Mouse (Mus musculus) thymus, adult 2 months (tissue): Measurements from ENCODE around the gene Ramp3.

Experiments
- CTCF ChIP-seq: fragments of 200-500 bp; IDR thresholded peaks from 2 replicates; pipeline ENCODE4 v1.5.1; 2012; ENCODE audit warnings: mild to moderate bottlenecking, control low read depth, low read length, moderate library complexity, borderline replicate concordance; ENCODE audit not compliant: control insufficient read depth, poor library complexity, insufficient read depth; ENCODE audit errors: extremely low read depth
- POLR2A ChIP-seq: fragments of 200-500 bp; IDR thresholded peaks from 2 replicates; pipeline ENCODE4 v1.6.1; 2012; ENCODE audit warnings: mild to moderate bottlenecking, low read length, control low read depth, moderate library complexity; ENCODE audit not compliant: control insufficient read depth, poor library complexity, insufficient read depth; ENCODE audit errors: extremely low read depth

DNA sequence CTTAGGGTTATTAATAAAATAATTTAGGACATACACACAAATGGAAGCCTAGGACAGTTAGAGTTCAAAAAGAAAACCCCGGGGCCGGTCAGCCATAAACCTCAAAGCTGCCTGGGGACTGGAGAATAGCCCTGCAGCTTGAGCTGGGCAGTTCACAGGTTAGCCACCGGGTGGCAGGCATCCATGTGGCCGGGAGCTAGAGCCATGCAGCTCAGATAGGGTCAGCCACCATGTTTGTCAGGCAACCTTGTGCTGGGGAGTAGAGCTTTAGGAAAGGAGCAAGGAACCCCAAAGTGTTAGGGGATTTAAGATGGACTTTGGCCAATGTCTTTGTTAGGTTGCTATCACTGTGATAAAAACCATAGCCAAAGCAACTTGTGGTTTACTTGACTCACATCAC is 29.8 kb upstream of the Ramp3 start:
- TF ChIP-seq CTCF (peak; percentile 74; the same call in 1 of the 2 replicates), POLR2A (no peak)
